Mouse (Mus musculus): ENCODE measurements around the gene Glb1l2.

Glb1l2 gene

GRCm38 (mm10) chr9:26733206-26733891 lies 72.9 kb downstream of the Glb1l2 start, which contains the start of gene B3gat1:
B3gat1 (plus strand) TSS chr9:26733728.
- no peak for DNase-seq (ENCODE audit: low read depth)

- no peak for DNase-seq (ENCODE audit: low read depth)
Observed at GRCm38 (mm10) chr9:26728556-26728955, 77.7 kb downstream of the Glb1l2 start.

- DNase-seq (ENCODE audit: low read depth): no peak
Observed at GRCm38 (mm10) chr9:26727445-26727844, 78.8 kb downstream of the Glb1l2 start.

GRCm38 (mm10) chr9:26725709-26726108 lies 80.6 kb downstream of the Glb1l2 start:
- no peak for DNase-seq (ENCODE audit: low read depth)

GRCm38 (mm10) chr9:26721771-26722170 lies 84.5 kb downstream of the Glb1l2 start:
- DNase-seq (ENCODE audit: low read depth): no peak

GRCm38 (mm10) chr9:26718388-26718787 lies 87.9 kb downstream of the Glb1l2 start:
- DNase-seq (ENCODE audit: low read depth): no peak

Measured in induced T-regulatory cell, adult 2 months (primary cell).